Mouse (Mus musculus): ENCODE data around the gene Serpinf1.

Serpinf1 gene

DNA sequence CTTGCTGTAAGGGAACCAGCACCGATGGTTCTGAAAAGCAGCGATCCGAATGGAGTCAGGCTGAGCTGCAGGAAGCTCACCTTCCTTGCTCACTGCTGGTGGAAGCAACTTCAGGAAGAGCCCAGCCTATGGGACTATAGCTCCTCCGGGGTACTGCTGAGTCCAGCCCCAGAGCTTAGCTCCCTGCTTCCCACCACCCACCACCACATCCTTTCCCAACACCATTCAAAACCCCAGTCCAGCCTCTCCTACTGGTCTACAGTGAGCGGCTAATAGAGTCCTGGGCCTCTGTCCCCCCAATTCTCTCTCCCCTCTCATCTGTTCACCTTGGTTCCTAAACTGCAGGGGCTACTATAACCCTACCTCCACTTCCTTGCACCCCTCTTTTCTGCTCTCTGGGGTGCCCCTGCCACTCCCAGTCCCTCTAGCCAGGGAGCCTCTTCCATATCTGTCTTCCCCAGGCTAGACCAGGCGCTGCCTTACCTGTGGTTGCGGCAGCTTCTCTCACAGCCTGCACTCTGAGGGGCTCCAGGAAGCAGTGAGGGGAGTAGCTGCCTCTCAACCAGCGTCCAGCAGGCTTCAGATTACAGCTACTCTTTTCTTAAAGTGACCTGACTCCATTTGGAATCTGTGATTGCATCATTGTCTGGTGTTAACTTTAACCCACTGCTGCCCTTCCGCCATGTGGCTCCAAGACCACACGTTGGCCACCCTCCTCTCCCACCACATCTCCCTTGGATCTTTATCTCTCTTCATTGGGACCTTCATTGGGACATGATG is at the start of gene Serpinf1:
TSS of gene Serpinf1 (minus strand) at position 689 of the 780 bp plus-strand sequence.
- no peak for DNase-seq (ENCODE audit: low read depth, low spot score)

DNA sequence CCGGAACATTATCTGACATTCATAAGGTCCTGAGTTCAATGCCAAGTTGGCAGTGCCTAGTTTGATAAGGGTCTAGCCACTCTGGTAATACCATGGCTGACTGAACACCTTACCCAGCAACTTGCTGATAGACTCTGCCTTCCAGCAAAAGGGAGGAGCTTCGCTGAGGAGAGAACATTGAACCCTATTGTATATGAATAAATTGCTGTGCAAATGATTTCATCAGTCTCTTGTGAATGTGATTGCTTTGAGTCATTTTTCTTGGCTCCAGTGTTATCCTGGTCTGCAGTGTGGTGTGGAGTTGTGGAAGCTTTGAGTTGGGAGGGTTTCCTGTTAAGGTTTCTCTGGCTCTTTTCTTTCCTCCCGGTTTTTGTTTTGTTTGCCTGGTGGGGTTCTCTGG is 48.2 kb upstream of the Serpinf1 start:
- no peak for DNase-seq (ENCODE audit: low read depth, low spot score)

DNA sequence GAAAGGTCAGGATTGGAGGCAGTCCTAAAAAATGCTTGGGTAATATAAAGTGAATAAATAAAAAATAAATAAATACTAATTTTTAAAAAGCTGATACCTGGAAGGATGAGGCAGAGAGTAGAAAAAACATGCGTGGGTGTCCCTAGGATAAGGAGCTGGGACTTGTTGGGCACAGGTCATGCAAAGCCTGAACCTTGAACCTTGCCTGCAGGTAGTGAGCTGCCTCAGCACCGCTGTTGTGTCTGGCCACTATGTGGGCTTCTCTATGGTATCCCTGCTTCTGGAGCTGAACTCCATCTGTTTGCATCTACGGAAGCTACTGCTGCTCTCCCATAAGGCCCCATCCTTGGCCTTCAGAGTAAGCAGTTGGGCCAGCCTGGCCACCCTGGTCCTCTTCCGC is 46.8 kb upstream of the Serpinf1 start:
- no peak for DNase-seq (ENCODE audit: low read depth, low spot score)

DNA sequence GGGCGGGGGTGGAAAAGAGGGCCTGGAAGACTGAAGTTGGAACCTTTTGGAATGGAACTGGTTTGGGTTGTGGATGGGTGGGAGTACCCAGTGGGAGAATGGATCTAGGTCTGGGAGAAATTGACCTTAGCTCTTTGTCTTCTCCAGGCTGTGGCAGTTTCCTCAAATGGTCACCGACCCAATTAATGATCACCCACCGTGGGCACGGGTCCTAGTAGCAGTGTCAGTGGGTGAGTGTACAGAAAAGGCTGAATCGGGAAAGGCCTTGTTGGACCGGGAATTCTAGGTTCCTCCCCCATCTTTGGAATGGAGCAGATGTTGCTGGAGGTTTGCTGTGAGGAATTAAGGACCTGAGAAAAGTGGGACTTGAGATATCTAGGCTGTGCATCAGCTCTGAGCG is 45.9 kb upstream of the Serpinf1 start:
- DNase-seq (ENCODE audit: low read depth, low spot score): no peak

DNA sequence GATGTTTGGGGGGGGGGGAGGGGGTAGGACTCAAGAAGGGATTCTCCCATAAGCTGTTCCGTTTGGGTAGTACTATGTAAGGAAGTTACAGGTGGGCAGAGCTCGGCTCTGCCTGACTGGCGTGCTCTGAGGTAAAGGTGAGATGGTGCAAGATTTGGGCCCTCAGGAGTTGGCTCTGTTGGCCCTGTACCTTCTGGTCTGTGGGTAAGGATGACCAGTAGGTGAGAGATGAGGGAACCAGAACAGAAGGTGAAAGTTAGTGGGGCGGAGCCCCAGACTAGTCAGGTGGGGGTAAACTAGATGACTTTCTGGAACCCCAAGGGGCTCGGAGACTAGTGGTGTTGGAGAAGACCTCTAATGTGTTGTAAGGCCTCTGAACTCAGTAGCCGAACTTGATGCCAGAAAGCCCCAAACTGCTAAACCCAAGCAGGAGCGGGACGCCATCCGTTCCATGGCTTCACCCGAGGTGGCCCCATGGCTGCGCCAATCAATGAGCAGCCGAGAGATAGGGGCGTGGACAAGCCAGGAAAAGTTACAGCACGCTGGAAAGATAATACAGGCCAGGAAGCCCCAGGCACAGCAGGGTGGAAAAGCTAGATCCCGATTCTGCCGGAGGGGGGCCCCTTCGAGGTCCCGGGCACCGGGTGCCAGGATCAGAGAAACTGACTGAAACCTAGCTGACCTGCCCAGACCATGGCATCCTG is 45.2 kb upstream of the Serpinf1 start:
- peak; percentile 77 for DNase-seq (ENCODE audit: low read depth, low spot score)

DNA sequence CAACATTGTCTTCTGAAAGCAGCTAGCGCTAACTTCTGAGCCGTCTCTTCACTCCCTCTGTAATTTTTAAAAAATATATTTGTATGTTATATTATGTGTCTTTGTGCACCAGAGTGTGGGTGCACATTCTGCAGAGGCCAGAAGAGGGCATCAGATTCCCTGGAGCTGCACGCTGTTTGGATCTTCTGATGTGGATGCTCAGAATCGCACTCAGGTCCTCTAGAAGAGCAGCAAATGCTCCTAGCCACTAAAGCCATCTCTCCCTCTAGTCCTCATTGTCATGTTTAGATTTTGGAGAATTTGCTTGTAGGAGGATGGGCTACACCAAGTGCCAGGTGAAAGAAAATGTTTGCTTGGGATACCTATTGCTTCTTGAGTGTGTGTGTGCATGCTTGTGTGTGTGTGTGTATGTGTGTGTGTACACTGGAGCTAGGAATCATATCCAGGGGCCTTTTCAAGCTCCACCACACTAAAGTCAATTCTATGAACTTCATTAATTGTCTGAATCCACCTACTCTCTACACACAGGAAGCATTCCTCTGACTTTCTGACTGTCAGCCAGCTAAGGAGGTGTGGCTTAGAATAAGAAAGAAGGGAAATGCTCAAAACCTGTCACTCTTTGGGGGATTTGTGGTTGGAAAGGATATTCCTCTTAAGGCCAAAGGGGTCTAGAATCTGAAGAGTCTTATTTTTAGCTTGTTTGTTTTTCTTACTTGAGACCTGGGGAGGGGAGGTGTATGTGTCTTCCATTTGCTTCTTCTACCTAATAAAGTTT is 44.4 kb upstream of the Serpinf1 start:
- no peak for DNase-seq (ENCODE audit: low read depth, low spot score)

GRCm38 (mm10) chr11:75465051-75465450 is 42.5 kb upstream of the Serpinf1 start:
- DNase-seq (ENCODE audit: low read depth, low spot score): no peak

GRCm38 (mm10) chr11:75464417-75464816 is 41.9 kb upstream of the Serpinf1 start:
- DNase-seq (ENCODE audit: low read depth, low spot score): no peak

GRCm38 (mm10) chr11:75463624-75464023 is 41.1 kb upstream of the Serpinf1 start:
- DNase-seq (ENCODE audit: low read depth, low spot score): no peak

- DNase-seq (ENCODE audit: low read depth, low spot score): peak; percentile 94
These were observed 40.4 kb upstream of the Serpinf1 start for GRCm38 (mm10) chr11:75462865-75463336.

- DNase-seq (ENCODE audit: low read depth, low spot score): peak; percentile 98
These were observed 39.8 kb upstream of the Serpinf1 start for GRCm38 (mm10) chr11:75462253-75462783.

DNA sequence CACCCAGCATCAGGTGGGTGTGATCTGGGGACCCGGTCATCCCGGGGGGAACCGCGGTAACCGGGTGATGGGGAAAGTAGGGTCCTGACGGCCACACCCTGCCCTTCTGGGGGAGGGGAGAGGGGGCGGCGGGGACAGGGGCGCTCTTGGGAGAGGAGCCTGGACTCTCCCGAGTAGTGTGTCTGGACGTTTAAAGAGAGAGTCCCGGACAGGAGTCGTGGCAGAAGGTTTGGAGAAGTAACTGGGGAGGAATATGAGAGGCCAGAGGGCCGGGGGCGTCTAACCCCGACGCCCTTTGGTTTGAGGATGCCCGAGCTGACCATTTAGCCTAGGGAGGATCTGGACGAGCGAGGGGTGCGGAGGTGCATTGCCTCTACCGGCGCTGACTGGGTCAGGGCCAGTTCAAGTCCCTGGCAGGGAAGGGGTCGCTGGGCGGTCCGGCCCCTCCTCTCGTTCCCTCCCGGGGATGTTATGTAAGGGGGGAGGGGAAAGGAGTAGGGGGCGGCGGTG is 39.3 kb upstream of the Serpinf1 start:
- DNase-seq (ENCODE audit: low read depth, low spot score): no peak

- DNase-seq (ENCODE audit: low read depth, low spot score): peak; percentile 100
These were observed 38.6 kb upstream of the Serpinf1 start, which contains the start of gene Tlcd2 for GRCm38 (mm10) chr11:75460844-75461742. Gene Tlcd2 (plus strand): TSS chr11:75461715.

DNA sequence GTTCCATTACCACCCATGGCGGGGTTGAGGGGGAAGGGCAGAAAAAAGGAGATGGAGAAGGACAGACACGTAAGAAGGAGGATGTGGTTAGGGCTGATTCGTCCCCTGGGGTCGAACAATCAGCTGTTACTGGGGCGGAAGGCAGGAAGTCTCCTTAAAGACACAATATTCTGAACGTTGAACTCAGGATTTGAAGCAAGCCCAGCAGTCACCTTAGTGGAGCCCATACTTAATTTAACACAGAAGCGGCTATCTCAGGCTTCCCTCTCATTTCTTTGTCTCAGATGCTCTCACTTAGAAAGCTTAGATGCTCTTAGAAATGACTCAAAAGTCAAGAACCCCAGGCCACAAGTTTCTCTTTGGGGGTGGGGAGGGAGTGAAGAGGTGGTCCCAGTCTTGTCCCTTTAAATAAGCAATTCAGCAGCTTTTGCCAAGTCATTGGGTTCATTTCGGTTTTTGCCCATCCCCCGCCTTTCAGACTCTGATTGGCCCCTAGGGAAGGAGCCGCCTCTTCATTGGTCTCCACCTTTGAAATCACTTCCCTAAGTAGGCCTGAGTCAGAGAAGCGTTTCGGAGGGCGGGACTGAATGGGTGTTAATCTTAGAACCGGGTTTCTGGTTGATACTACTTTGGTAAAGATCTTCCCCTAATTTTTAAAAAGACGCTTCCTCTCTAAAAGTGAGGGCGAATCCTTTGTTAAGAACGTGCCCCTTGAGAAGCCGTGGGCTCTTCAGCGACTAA is 37.8 kb upstream of the Serpinf1 start:
- peak; percentile 96 for DNase-seq (ENCODE audit: low read depth, low spot score)

- DNase-seq (ENCODE audit: low read depth, low spot score): no peak
These were observed 37.2 kb upstream of the Serpinf1 start for GRCm38 (mm10) chr11:75459751-75460102.

GRCm38 (mm10) chr11:75459141-75459711 is 36.7 kb upstream of the Serpinf1 start:
- DNase-seq (ENCODE audit: low read depth, low spot score): peak; percentile 85

- peak; percentile 77 for DNase-seq (ENCODE audit: low read depth, low spot score)
These were observed 36.1 kb upstream of the Serpinf1 start for GRCm38 (mm10) chr11:75458628-75459041.

- DNase-seq (ENCODE audit: low read depth, low spot score): peak; percentile 54
These were observed 35.7 kb upstream of the Serpinf1 start for GRCm38 (mm10) chr11:75458169-75458568.

GRCm38 (mm10) chr11:75456440-75456871 is 34.0 kb upstream of the Serpinf1 start:
- DNase-seq (ENCODE audit: low read depth, low spot score): no peak
